Mouse (Mus musculus) cortical plate, adult 2 months (tissue): Measurements from ENCODE around the gene Lrp6.

Experiments
- CTCF ChIP-seq: fragments of 200-500 bp; IDR thresholded peaks from 2 replicates; pipeline ENCODE4 v1.5.1; 2011; ENCODE audit warnings: mild to moderate bottlenecking, control low read depth, low read length; ENCODE audit not compliant: insufficient read depth; ENCODE audit errors: extremely low read depth
- POLR2A ChIP-seq: fragments of 200-500 bp; IDR thresholded peaks from 2 replicates; pipeline ENCODE4 v1.6.1; 2011; ENCODE audit warnings: mild to moderate bottlenecking, low read length, control low read depth; ENCODE audit not compliant: insufficient read depth; ENCODE audit errors: extremely low read depth

DNA sequence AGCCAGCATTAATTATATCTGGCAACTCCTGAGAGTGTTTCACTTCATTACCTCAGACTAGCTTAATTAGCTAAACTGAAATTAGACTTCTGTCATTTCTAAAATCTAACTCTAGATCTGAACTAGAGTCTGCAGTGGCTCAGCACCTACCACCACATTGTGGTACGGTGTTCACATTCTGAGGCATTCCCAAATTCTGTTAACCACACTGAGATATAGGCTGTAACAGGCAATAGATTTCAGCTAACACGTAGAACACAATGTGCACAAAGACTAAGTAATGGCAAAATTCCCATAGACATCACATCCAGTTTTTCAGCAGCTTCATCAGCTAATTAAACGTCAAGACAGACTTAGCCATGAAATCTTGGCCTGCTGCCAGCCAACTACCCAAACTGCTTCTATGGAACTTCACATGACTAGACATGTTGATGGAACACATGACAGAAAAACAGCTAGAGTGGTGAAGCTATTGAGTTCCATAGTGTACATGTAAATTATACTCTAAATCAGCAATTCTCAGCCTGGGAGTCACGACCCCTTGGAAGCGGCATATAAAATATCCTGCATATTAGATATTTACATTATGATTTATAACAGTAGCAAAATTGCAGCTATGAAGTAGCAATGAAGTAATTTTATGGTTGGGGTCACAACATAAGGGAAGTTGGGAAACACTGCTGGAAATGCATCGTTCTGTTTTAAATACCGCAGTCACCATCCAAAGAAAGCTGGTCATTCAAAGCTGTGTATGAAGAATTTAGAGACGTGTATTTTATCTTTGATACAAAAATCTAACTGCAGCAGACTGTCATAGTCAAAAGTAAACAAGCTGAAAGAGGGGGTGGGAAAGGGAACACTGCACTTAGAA lies 71.7 kb downstream of the Lrp6 start:
- TF ChIP-seq CTCF = no peak
- no peak for TF ChIP-seq POLR2A
